Mouse (Mus musculus) spleen, adult 2 months (tissue): ENCODE measurements at regions not wholly inside any gene's neighbourhood (a gene's known extent, or its start where the extent isn't known, plus 50 kb on each side); places are given as distances from the start of the nearest gene placed in this dataset.

ENCODE experiments used
- CTCF ChIP-seq: fragments of 200-500 bp; IDR thresholded peaks from 2 replicates; pipeline ENCODE4 v1.5.1; 2011; ENCODE audit warnings: mild to moderate bottlenecking, inconsistent platforms; ENCODE audit not compliant: insufficient read depth, insufficient read length, insufficient replicate concordance; ENCODE audit errors: extremely low read depth
- POLR2A ChIP-seq: fragments of 200-500 bp; IDR thresholded peaks from 2 replicates; pipeline ENCODE4 v1.6.1; 2011; ENCODE audit warnings: low read depth, low read length, inconsistent platforms

DNA sequence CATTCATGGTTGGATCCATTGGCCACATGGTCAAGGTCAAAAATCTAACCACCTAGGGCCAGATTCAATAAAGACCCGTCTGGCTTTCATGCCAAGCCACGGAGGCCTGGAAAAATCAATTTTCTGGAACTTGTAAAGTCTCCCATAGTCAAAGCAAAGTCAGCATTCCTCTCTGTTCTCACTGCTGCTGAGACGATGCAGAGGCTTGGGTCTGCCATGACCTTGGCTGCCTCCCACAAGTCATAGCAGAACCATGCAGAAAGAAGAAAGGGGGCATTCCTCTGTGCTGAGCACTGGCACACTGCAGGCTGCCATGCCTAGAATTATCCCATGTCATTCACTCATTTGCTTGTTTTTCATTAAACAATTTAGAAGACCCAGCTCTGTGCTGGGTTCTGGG lies 288.5 kb downstream of the Pax1 start:
- TF ChIP-seq CTCF (no peak), POLR2A (no peak)
